Mouse (Mus musculus): ENCODE results near the gene Col17a1. TPM values are rescaled to one million over a fixed set of nuclear protein-coding genes. Genes with fewer than 3 reads are reported as not detected.

Gene Col17a1
- 0.30 and 0.34 TPM in 2 replicates for polyA plus RNA-seq (2015; fragmentation: Nextera tagmentation; extraction: Ambion mirVana)

DNA sequence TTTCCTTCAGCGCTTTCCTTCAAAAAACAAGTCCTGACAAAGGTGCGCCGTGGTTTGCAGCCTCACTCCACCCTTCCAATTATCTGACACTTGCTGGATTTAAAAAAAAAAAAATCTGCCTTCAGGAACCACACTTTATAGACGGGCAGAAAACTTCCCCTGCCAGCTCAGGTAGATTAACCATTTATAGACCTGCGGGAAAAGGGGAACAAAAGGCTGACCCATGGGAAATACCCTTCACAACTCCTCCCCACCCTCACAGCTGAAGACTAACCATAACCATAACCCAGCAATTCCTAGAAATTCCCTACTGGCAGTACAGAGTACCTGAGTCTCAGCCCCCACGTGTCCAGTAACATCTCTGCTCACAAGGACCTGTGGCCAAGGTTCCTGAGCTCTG, at the start of gene Col17a1:
Gene Col17a1 (minus strand): TSS at position 101 of the 400 bp plus-strand sequence.
- no peaks in the 10 kb centered on the region; the same call in 1 of the 2 replicates for H3K27me3 ChIP-seq (replicated peaks; ENCODE audit: control insufficient read depth, insufficient read depth, low read length)
- no peak within 1 kb of the TSS for H3K4me2 ChIP-seq (replicated peaks; ENCODE audit: low read depth)
- no peaks in the 10 kb centered on the region for H3K36me3 ChIP-seq (ENCODE audit: control insufficient read depth, insufficient read depth)
- no peak for TF ChIP-seq CTCF (IDR thresholded peaks at IDR 0.05; ENCODE audit: low read depth)
- no peak for ATAC-seq
- 58% methylated on average over 6 of the region's 6 CpGs for WGBS
- H3K4me3 ChIP-seq (ENCODE audit: low read depth, low read length): no peak within 1 kb of the TSS
- no peaks in the 10 kb centered on the region for H3K9me3 ChIP-seq (ENCODE audit: control insufficient read depth)
- no peak within 1 kb of the TSS for H3K9ac ChIP-seq (ENCODE audit: low read depth, low read length)
- H3K27ac ChIP-seq (ENCODE audit: low read depth, low read length): no peak within 1 kb of the TSS; the same call in 1 of the 2 replicates
- no peaks in the 10 kb centered on the region for H3K4me1 ChIP-seq (replicated peaks; ENCODE audit: control insufficient read depth, insufficient read depth, low read length)

DNA sequence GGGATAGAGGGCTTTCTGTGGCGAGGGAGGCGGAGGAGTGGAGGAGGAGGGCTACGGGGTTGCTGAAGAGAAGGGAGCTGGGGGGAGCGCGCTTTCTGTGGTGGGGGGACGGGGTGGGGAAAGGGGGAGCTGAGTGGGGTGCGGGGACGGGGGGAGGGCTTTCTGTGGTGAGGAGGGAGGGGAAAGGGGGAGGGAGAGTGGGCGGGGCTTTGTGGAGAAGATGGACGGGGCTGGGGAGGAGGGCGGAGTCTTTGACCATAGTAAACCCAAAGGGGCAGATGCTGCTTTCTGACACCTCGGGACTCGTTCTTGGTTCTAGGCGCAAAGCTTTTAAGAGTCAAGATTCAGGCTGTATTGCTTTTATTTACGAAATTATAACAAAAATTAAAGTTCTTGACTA, 40.0 kb upstream of the Col17a1 start:
- Histone ChIP-seq H3K4me2 (replicated peaks; ENCODE audit: low read depth) (peak overlapping the region; percentile 62), H3K36me3 (ENCODE audit: control insufficient read depth, insufficient read depth) (peaks cover 39% of the 10 kb centered on the region), H3K27me3 (replicated peaks; ENCODE audit: control insufficient read depth, insufficient read depth, low read length) (no peaks in the 10 kb centered on the region), H3K27ac (ENCODE audit: low read depth, low read length) (peak overlapping the region; percentile 98), H3K4me1 (replicated peaks; ENCODE audit: control insufficient read depth, insufficient read depth, low read length) (peaks cover 6% of the 10 kb centered on the region; the same call in 1 of the 2 replicates), H3K4me3 (ENCODE audit: low read depth, low read length) (peak overlapping the region; percentile 69), H3K9ac (ENCODE audit: low read depth, low read length) (peak overlapping the region; percentile 59), H3K9me3 (ENCODE audit: control insufficient read depth) (no peaks in the 10 kb centered on the region)
- no peak for TF ChIP-seq CTCF (IDR thresholded peaks at IDR 0.05; ENCODE audit: low read depth)
- 0 out of 2 replicates have a peak, but pooled peaks have one; percentile 21 for ATAC-seq
- 3% methylated on average over 15 of the region's 15 CpGs for WGBS

DNA sequence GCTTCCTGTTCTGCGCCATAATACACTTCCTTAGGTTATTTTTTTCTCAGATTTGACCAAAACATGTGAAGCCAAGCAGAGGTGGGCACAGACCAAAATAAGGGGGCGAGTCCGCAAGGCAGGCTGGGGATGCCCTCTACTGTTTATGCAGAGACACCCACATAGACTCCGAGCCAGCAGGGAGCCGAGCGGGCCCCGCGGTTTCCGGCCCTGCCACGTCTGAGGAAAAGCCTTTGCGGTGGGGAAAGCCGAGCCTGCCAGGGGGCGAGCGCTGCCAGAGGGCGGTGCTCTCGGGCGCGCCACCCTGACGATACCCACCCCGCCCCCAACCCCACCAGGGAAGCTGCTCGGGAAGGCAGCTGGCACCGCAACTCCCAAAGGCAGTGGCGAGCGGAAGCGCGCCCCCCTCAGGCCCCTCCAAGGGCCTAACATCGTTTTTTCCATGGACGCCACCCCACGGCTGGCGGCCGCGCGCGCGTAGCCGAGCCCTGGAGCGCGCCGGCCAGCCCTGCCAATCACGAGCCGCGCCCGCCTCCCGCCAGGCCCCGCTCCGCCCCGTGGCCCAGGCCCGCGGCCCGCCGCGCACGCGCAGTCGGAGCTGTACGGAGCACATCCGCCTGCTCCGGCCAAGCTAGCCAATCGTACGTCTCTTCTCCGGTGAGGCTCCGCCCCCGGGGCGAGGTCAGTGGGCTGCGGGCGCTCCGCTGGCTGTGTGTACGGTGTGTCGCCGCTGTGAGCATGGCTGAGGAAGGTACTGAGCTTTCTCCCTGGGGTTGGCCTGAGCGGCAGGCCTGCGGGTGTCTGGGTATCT, 39.4 kb upstream of the Col17a1 start, which contains the start of gene Sfr1:
Gene Sfr1 (plus strand): TSS at position 612 of the 811 bp plus-strand sequence.
- peaks cover 33% of the 10 kb centered on the region for H3K36me3 ChIP-seq (ENCODE audit: control insufficient read depth, insufficient read depth)
- peak within 1 kb of the TSS; percentile 98 for H3K27ac ChIP-seq (ENCODE audit: low read depth, low read length)
- peaks cover 6% of the 10 kb centered on the region; the same call in 1 of the 2 replicates for H3K4me1 ChIP-seq (replicated peaks; ENCODE audit: control insufficient read depth, insufficient read depth, low read length)
- H3K27me3 ChIP-seq (replicated peaks; ENCODE audit: control insufficient read depth, insufficient read depth, low read length): no peaks in the 10 kb centered on the region
- TF ChIP-seq CTCF (IDR thresholded peaks at IDR 0.05; ENCODE audit: low read depth): peak; percentile 73
- WGBS: 1% methylated on average over 70 of the region's 72 CpGs
- H3K9ac ChIP-seq (ENCODE audit: low read depth, low read length): peak within 1 kb of the TSS; percentile 82
- peak within 1 kb of the TSS; percentile 77 for H3K4me2 ChIP-seq (replicated peaks; ENCODE audit: low read depth)
- no peaks in the 10 kb centered on the region for H3K9me3 ChIP-seq (ENCODE audit: control insufficient read depth)
- peak; percentile 97 for ATAC-seq
- H3K4me3 ChIP-seq (ENCODE audit: low read depth, low read length): peak within 1 kb of the TSS; percentile 69

DNA sequence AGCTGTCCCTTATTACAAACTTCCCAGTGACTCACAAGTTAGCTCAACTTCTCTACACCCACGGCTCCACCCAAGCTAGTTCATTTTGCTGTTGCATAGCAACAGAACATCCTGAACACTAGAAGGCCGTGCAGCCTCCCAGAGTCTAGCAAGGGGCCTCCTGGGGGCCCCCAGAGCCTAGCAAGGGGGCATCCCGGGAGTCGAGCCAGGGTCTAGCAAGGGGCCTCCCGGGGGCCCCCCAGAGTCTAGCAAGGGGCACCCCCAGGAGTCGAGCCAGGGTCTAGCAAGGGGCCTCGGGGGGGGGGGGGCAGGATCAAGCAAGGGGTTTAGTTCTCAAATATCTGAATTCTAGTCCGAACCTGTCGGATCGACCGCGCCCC, 38.8 kb upstream of the Col17a1 start:
- peaks cover 27% of the 10 kb centered on the region for H3K36me3 ChIP-seq (ENCODE audit: control insufficient read depth, insufficient read depth)
- H3K27ac ChIP-seq (ENCODE audit: low read depth, low read length): peak overlapping the region; percentile 98
- ATAC-seq: peak; percentile 61
- no peaks in the 10 kb centered on the region for H3K27me3 ChIP-seq (replicated peaks; ENCODE audit: control insufficient read depth, insufficient read depth, low read length)
- H3K4me2 ChIP-seq (replicated peaks; ENCODE audit: low read depth): peak overlapping the region; percentile 77
- under 1% methylated on average over 12 of the region's 12 CpGs for WGBS
- H3K9me3 ChIP-seq (ENCODE audit: control insufficient read depth): no peaks in the 10 kb centered on the region
- no peak for TF ChIP-seq CTCF (IDR thresholded peaks at IDR 0.05; ENCODE audit: low read depth)
- H3K4me3 ChIP-seq (ENCODE audit: low read depth, low read length): peak overlapping the region; percentile 69
- H3K9ac ChIP-seq (ENCODE audit: low read depth, low read length): peak overlapping the region; percentile 82
- H3K4me1 ChIP-seq (replicated peaks; ENCODE audit: control insufficient read depth, insufficient read depth, low read length): peaks cover 6% of the 10 kb centered on the region; the same call in 1 of the 2 replicates

DNA sequence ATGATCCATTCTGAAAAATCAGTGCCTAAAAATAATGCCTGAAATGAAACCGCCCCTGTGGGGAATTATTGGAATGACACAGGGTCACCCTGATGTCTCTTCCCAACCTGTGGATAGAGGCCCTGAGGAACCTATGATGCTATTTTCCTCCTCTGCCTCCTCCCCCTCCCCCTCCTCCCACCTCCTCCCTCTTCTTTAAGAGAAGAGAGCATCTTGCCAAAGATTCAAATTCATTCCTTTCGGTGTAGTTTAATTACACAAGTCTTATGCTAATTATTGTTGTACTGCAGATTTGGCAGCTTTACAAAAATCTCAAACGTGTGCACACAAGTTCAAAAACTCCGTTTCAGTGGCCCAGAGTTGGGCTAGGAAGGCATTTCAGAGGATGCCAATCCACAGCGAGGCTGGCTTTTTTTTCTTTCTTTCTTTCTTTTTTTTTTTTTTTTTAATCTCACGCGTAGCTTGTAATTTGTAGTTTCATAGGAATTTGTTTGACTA, 33.8 kb upstream of the Col17a1 start:
- H3K36me3 ChIP-seq (ENCODE audit: control insufficient read depth, insufficient read depth): no peaks in the 10 kb centered on the region
- no peaks in the 10 kb centered on the region for H3K27me3 ChIP-seq (replicated peaks; ENCODE audit: control insufficient read depth, insufficient read depth, low read length)
- peaks cover 6% of the 10 kb centered on the region; the same call in 1 of the 2 replicates for H3K4me1 ChIP-seq (replicated peaks; ENCODE audit: control insufficient read depth, insufficient read depth, low read length)
- no peak overlapping the region for H3K9ac ChIP-seq (ENCODE audit: low read depth, low read length)
- H3K4me2 ChIP-seq (replicated peaks; ENCODE audit: low read depth): no peak overlapping the region
- 74% methylated on average over 7 of the region's 7 CpGs for WGBS
- TF ChIP-seq CTCF (IDR thresholded peaks at IDR 0.05; ENCODE audit: low read depth): no peak
- H3K27ac ChIP-seq (ENCODE audit: low read depth, low read length): no peak overlapping the region
- no peaks in the 10 kb centered on the region for H3K9me3 ChIP-seq (ENCODE audit: control insufficient read depth)
- no peak for ATAC-seq
- H3K4me3 ChIP-seq (ENCODE audit: low read depth, low read length): no peak overlapping the region

DNA sequence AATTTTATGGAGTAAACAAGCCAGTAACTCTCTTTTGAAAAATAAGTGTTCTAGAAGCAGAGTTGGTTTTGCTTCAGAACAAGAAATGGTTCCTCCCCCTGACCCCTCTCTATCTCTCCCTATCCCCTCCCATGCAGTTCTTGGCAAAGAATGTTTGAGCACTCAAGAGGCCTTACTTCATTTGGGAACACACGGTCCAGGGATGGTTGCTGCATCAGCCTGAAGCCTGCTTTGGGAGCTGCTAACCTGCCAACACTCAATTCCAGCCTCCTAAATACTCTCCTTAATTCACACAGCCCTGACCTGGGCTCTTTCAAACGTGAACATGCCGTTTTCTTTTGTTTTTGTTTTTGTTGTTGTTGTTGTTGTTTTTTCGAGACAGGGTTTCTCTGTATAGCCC, 33.0 kb upstream of the Col17a1 start:
- WGBS: 73% methylated on average over 4 of the region's 4 CpGs
- H3K27me3 ChIP-seq (replicated peaks; ENCODE audit: control insufficient read depth, insufficient read depth, low read length): no peaks in the 10 kb centered on the region
- no peak overlapping the region for H3K9ac ChIP-seq (ENCODE audit: low read depth, low read length)
- H3K9me3 ChIP-seq (ENCODE audit: control insufficient read depth): no peaks in the 10 kb centered on the region
- H3K36me3 ChIP-seq (ENCODE audit: control insufficient read depth, insufficient read depth): no peaks in the 10 kb centered on the region
- no peak overlapping the region for H3K27ac ChIP-seq (ENCODE audit: low read depth, low read length)
- no peaks in the 10 kb centered on the region for H3K4me1 ChIP-seq (replicated peaks; ENCODE audit: control insufficient read depth, insufficient read depth, low read length)
- no peak for TF ChIP-seq CTCF (IDR thresholded peaks at IDR 0.05; ENCODE audit: low read depth)
- no peak overlapping the region for H3K4me2 ChIP-seq (replicated peaks; ENCODE audit: low read depth)
- no peak for ATAC-seq
- H3K4me3 ChIP-seq (ENCODE audit: low read depth, low read length): no peak overlapping the region

Data from intestine, postnatal 0 days (tissue).